Mouse (Mus musculus) small intestine, adult 10 weeks (tissue): ENCODE data around the gene Aimp2. TPM values are rescaled to one million over a fixed set of nuclear protein-coding genes. Genes with fewer than 3 reads are reported as not detected.

Experiments used
- polyA plus RNA-seq: library from polyadenylated mRNA; stranded (reverse); fragments of 350-450 nt; fragmentation: Illumina TruSeq; extraction: RNeasy Lipid Tissue Mini Kit (QIAGEN cat#74804); gene quantifications from one replicate; pipeline ENCODE4 v1.2.3, GENCODE M21; 2014; ENCODE audit warnings: low replicate concordance

Aimp2 gene
- 3.3 TPM for polyA plus RNA-seq

GRCm38 (mm10) chr5:143909417-143910400, at the start of gene Aimp2, which contains the start of gene Pms2:
TSS of gene Aimp2 (minus strand) at chr5:143909847.
TSS of gene Pms2 (plus strand) at chr5:143909964.

DNA sequence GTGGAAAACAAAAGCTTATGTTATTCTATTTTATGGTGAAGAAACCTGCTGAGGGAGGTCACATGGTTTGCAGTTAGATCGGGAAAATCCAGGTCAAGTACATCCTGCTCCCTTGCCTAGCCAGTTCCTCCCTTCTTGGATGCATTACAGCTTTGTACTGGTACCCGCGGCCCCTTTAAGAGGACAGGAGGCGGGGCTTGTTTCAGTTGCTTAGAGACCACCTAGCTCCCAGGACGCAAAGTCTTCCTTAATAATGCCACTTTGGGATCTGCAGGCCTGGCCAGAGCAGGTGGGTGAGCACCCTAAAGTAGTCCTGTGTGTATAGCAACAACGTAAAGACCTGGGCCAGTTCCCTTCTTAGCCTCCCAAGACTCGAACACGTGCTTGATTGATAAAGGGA, 23.2 kb upstream of the Aimp2 start, which contains the start of gene Rsph10b:
Gene Rsph10b (plus strand): TSS at position 205 of the 400 bp plus-strand sequence.

DNA sequence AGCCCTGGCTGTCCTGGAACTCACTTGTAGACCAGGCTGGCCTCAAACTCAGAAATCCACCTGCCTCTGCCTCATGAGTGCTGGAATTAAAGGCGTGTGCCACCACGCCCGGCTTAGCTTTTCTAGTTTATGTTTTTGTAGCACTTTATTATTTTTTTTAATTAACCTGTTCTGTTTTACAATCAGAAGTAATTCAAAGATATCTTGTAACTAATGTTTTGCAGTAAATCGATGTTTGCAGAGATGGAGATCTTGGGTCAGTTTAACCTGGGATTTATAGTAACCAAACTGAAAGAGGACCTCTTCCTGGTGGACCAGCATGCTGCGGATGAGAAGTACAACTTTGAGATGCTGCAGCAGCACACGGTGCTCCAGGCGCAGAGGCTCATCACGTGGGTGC, 18.2 kb upstream of the Aimp2 start, which contains the start of gene Gm42421:
Gene Gm42421 (plus strand): TSS at position 301 of the 400 bp plus-strand sequence.

DNA sequence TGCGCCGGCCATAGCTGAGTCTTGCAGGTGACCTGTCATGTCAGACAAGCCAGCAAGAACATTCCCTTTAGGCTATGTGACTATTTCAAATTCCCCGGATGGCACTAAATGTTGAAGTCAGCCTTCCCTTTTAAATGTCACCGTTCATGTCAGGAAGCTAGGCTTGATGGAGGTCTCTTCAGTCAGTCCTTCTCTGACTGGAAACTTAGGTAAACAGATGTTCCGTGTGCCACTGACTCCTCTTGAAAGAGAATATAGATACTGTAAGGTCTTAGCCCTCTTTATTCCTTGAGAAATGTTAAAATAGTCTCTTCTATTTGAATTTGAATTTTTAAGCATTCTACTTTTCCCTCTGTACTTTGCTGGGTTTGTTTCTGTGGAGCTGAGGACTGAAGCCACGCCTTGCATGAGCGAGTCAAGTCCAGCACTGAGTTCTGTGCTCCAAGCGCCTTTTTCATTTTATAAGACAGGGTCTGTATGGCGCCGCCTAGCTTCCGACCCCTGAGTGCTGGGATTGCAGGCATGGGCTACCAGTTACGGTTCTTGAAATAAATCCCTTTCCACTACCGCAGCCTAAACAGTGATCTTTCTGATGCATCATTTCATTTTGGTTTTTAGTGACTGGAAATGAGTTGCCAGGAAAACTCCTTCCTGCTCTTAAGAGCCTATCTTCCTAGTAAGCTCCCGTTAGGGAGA, 11.9 kb downstream of the Aimp2 start, which contains the start of gene Ankrd61:
Gene Ankrd61 (minus strand): TSS at position 51 of the 696 bp plus-strand sequence.

Other genes with a start within 250 kb of the Aimp2 start
- 13.9 TPM for gene Usp42, start 177.6 kb downstream of the Aimp2 start, polyA plus RNA-seq
- 62.4 TPM for gene Eif2ak1, start 92.1 kb downstream of the Aimp2 start, polyA plus RNA-seq
- not detected for gene Ankrd61, start 12.2 kb downstream of the Aimp2 start, polyA plus RNA-seq
- 6.9 TPM for gene Pms2, start 117 bp upstream of the Aimp2 start, polyA plus RNA-seq
- gene Gm42421, start 18.3 kb upstream of the Aimp2 start, polyA plus RNA-seq: 1.4 TPM
- gene Rsph10b, start 23.2 kb upstream of the Aimp2 start, polyA plus RNA-seq: not detected
- gene Ccz1, start 105.0 kb upstream of the Aimp2 start, polyA plus RNA-seq: 156 TPM
- gene Ocm, start 116.8 kb upstream of the Aimp2 start, polyA plus RNA-seq: 4.7 TPM
- 15.6 TPM for gene Lmtk2, start 190.6 kb upstream of the Aimp2 start, polyA plus RNA-seq